Mouse (Mus musculus) adrenal gland, adult 8-10 months (tissue): Measurements from ENCODE around the gene Gm5039. TPM values are rescaled to one million over a fixed set of nuclear protein-coding genes. Genes with fewer than 3 reads are reported as not detected.
"Not testable (repeated sequence)": the region's sequence is repeated elsewhere in the genome, so short reads cannot be mapped to it uniquely, and the experiment has no call there.

Source experiments
- DNase-seq: peaks from one replicate; pipeline ENCODE4 v3.0.0; 2022
- total RNA-seq, 4 experiments: library from RNA; stranded (reverse); gene quantifications; 2 replicates each; pipeline ENCODE4 v1.2.4; 2022

The Gm5039 gene
- total RNA-seq, result not detected

GRCm38 (mm10) chr12:88323926-88324325, at the start of gene Gm5039:
Gm5039 (minus strand) TSS chr12:88324026.
- DNase-seq, result not testable (repeated sequence)

GRCm38 (mm10) chr12:88372018-88372417, 48.2 kb upstream of the Gm5039 start:
- DNase-seq, result no peak

- DNase-seq, result not testable (repeated sequence)
Measured at GRCm38 (mm10) chr12:88370321-88370720, 46.5 kb upstream of the Gm5039 start.

- not testable (repeated sequence) for DNase-seq
Measured at GRCm38 (mm10) chr12:88369690-88370089, 45.9 kb upstream of the Gm5039 start.

- peak; percentile 6 for DNase-seq
Measured at GRCm38 (mm10) chr12:88368618-88369017, 44.8 kb upstream of the Gm5039 start.

- no peak for DNase-seq
Measured at GRCm38 (mm10) chr12:88367673-88368072, 43.8 kb upstream of the Gm5039 start.

GRCm38 (mm10) chr12:88361120-88361445, 37.3 kb upstream of the Gm5039 start:
- no peak for DNase-seq

- peak; percentile 87 for DNase-seq
Measured at GRCm38 (mm10) chr12:88360441-88361119, 36.8 kb upstream of the Gm5039 start, which contains the start of gene Adck1. Adck1 (plus strand) TSS chr12:88360554.

- DNase-seq, result no peak
Measured at GRCm38 (mm10) chr12:88354182-88354702, 30.4 kb upstream of the Gm5039 start.

- not testable (repeated sequence) for DNase-seq
Measured at GRCm38 (mm10) chr12:88341286-88341685, 17.5 kb upstream of the Gm5039 start.

GRCm38 (mm10) chr12:88336662-88337413, 13.0 kb upstream of the Gm5039 start:
- DNase-seq, result not testable (repeated sequence)

- DNase-seq, result no peak
Measured at GRCm38 (mm10) chr12:88314556-88314955, 9.3 kb downstream of the Gm5039 start.

GRCm38 (mm10) chr12:88297171-88297570, 26.7 kb downstream of the Gm5039 start:
- not testable (repeated sequence) for DNase-seq

- DNase-seq, result not testable (repeated sequence)
Measured at GRCm38 (mm10) chr12:88293082-88293481, 30.7 kb downstream of the Gm5039 start.

- not testable (repeated sequence) for DNase-seq
Measured at GRCm38 (mm10) chr12:88285224-88285623, 38.6 kb downstream of the Gm5039 start.

GRCm38 (mm10) chr12:88274400-88274799, 49.4 kb downstream of the Gm5039 start, which contains the start of gene Gm5662:
Gm5662 (minus strand) TSS chr12:88274500.
- DNase-seq, result not testable (repeated sequence)

Other genes starting within 250 kb of the Gm5039 start
- gene Gm16368, start 240.3 kb downstream of the Gm5039 start, total RNA-seq, result not detected
- not detected for gene Gm10436, start 141.9 kb downstream of the Gm5039 start, total RNA-seq
- not detected for gene Gm8332, start 73.9 kb downstream of the Gm5039 start, total RNA-seq
- gene Gm5662, start 49.5 kb downstream of the Gm5039 start, total RNA-seq, result not detected
- 10 to 100 TPM; 24.3 to 26.0 (median 25.0) TPM for gene Adck1, start 36.5 kb upstream of the Gm5039 start, total RNA-seq